Mouse (Mus musculus) B cell, adult 62 days (primary cell): ENCODE results near the gene Hspb1. TPM values are rescaled to one million over a fixed set of nuclear protein-coding genes. Genes with fewer than 3 reads are reported as not detected.

Experiments used
- total RNA-seq: library from RNA; stranded (reverse); gene quantifications from 4 replicates; pipeline ENCODE4 v1.2.4, GENCODE M21; 2023

Gene Hspb1
- 3.1 to 8.8 TPM (median 5.6 TPM) in 4 replicates for total RNA-seq

DNA sequence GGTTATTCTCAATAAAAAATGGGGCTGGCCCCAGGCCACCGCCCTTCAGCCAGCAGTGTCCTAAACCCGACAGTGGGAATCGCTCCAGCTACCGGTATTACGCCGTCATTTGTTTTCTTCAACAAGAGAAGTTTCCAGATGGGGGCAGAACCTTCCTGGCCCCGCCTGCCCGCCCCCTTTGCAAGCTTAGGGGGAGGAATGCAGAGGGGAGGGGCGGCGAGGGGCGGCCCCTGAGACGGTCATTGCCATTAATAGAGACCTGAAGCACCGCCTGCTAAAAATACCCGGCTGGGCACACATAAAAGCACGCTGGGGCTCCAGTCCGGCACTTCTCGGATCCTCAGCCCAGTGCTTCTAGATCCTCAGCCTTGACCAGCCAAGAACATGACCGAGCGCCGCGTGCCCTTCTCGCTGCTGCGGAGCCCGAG is at the start of gene Hspb1:
Gene Hspb1 (plus strand): TSS at position 245 of the 428 bp plus-strand sequence.

DNA sequence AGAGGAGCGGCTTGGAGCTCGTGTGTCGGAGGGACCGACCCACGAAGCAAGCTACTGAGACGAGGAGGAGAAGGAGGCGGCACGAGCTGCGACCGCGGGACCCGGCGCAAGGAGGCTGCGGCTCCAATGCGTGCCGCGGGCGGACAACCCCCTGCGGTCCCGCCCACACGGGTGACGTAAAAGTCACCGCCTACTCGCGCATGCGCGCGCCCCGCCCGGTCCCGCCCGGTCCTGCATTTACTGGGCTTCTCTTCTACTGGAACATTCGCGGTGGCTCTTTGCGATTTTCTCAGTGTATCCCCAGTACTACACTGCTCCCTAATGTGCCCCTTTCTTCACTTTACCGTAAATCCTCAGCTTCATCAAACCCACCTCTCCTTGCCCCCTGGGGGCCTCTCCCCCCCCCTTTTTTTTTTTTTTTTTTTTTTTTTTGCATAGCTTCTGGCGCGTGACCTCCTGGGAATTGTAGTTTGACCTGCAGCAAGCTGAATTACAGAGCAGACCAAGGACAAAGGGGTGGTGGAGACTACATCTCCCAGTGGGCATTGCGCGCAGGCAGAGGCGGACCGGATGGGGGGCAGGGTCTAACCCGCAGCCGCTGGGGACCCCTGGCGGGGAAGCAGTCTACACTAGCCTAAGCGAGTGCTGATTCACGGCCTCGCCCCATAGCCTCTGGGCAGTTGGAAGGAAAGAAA is 46.9 kb downstream of the Hspb1 start, which contains the start of gene Ywhag:
Gene Ywhag (minus strand): TSS at position 136 of the 695 bp plus-strand sequence.

Other genes starting within 250 kb of the Hspb1 start
- gene Por, start 217.9 kb upstream of the Hspb1 start, total RNA-seq, result 38.2 to 47.9 TPM (median 42.2 TPM) in 4 replicates
- 7.9 to 14.5 TPM (median 12.3 TPM) in 4 replicates for gene Tmem120a, start 143.5 kb upstream of the Hspb1 start, total RNA-seq
- 1.2 TPM in 1 of 4 replicates, not detected in the others for gene Styxl1, start 109.5 kb upstream of the Hspb1 start, total RNA-seq
- gene Mdh2, start 109.4 kb upstream of the Hspb1 start, total RNA-seq, result 143 to 159 TPM (median 155 TPM) in 4 replicates
- 0.38 TPM in 1 of 4 replicates, not detected in the others for gene Srrm3, start 81.0 kb upstream of the Hspb1 start, total RNA-seq
- 79.7 to 98.2 TPM (median 86.5 TPM) in 4 replicates for gene Ywhag, start 46.7 kb downstream of the Hspb1 start, total RNA-seq
- gene Ssc4d, start 86.6 kb downstream of the Hspb1 start, total RNA-seq, result 0.51 to 2.4 TPM (median 1.3 TPM) in 4 replicates
- not detected in 4 replicates for gene Zp3, start 92.2 kb downstream of the Hspb1 start, total RNA-seq
- gene Dtx2, start 106.9 kb downstream of the Hspb1 start, total RNA-seq, result 31.2 to 37.8 TPM (median 33.0 TPM) in 4 replicates
- gene Upk3b, start 150.6 kb downstream of the Hspb1 start, total RNA-seq, result 0.54 to 1.0 TPM (median 0.61 TPM) in 4 replicates
- gene Upk3bl, start 166.6 kb downstream of the Hspb1 start, total RNA-seq, result not detected in 4 replicates
- 14.8 to 21.8 TPM (median 18.1 TPM) in 4 replicates for gene Rasa4, start 196.0 kb downstream of the Hspb1 start, total RNA-seq
- 54.5 to 72.5 TPM (median 67.0 TPM) in 4 replicates for gene Polr2j, start 228.7 kb downstream of the Hspb1 start, total RNA-seq
- 26.5 to 30.0 TPM (median 27.8 TPM) in 4 replicates for gene Lrwd1, start 248.2 kb downstream of the Hspb1 start, total RNA-seq
- 8.9 to 15.0 TPM (median 10.9 TPM) in 4 replicates for gene Alkbh4, start 248.2 kb downstream of the Hspb1 start, total RNA-seq